Mouse (Mus musculus) liver, postnatal 0 days (tissue): ENCODE results near the gene Rgr. TPM values are rescaled to one million over a fixed set of nuclear protein-coding genes. Genes with fewer than 3 reads are reported as not detected.
"Not testable (repeated sequence)": the region's sequence is repeated elsewhere in the genome, so short reads cannot be mapped to it uniquely, and the experiment has no call there.

ENCODE experiments used
- ATAC-seq: fragments of 200-750 bp; cut with Nextera tagmentation; 2 replicates; pipeline ENCODE4 v1.8.0; 2017; ENCODE audit warnings: mild to moderate bottlenecking, moderate library complexity
- DNase-seq: peaks from one replicate; pipeline ENCODE4 v3.0.0-alpha.2; 2016
- H3K27ac ChIP-seq: fragments of 300-500 bp; sonication (generic); 2 replicates; pipeline ENCODE4 v1.5.1; 2014; ENCODE audit warnings: antibody characterized with exemption, moderate library complexity, mild to moderate bottlenecking, low read depth
- H3K27me3 ChIP-seq: fragments of 300-500 bp; sonication (generic); 2 replicates; pipeline ENCODE4 v1.6.1; 2014; ENCODE audit warnings: low read length, control low read depth, mixed read lengths; ENCODE audit not compliant: insufficient read depth
- H3K36me3 ChIP-seq: fragments of 300-500 bp; sonication (generic); replicated peaks from 2 replicates; pipeline ENCODE4 v1.6.1; 2014; ENCODE audit warnings: mild to moderate bottlenecking, control low read depth, low read length, moderate library complexity, mixed read lengths; ENCODE audit not compliant: insufficient read depth
- H3K4me1 ChIP-seq: fragments of 300-500 bp; sonication (generic); 2 replicates; pipeline ENCODE4 v1.6.1; 2014; ENCODE audit warnings: antibody characterized with exemption, mild to moderate bottlenecking, control low read depth; ENCODE audit not compliant: insufficient read depth
- H3K4me2 ChIP-seq: fragments of 300-500 bp; sonication (generic); 2 replicates; pipeline ENCODE4 v1.6.1; 2014; ENCODE audit warnings: low read depth, mild to moderate bottlenecking, low read length, moderate library complexity, mixed read lengths
- H3K4me3 ChIP-seq: fragments of 300-500 bp; sonication (generic); 2 replicates; pipeline ENCODE4 v1.5.1; 2014; ENCODE audit warnings: low read depth, low read length
- H3K9ac ChIP-seq: fragments of 300-500 bp; sonication (generic); replicated peaks from 2 replicates; pipeline ENCODE4 v1.6.1; 2014; ENCODE audit warnings: mild to moderate bottlenecking, moderate library complexity
- H3K9me3 ChIP-seq: fragments of 300-500 bp; sonication (generic); 2 replicates; pipeline ENCODE4 v1.6.1; 2016; ENCODE audit warnings: mild to moderate bottlenecking, control low read depth, low read length, mixed read lengths
- CTCF ChIP-seq: sonication (generic); IDR thresholded peaks from 2 replicates; pipeline ENCODE4 v1.5.1; 2016; ENCODE audit warnings: antibody characterized with exemption, low read depth
- EP300 ChIP-seq: IDR thresholded peaks from 2 replicates; pipeline ENCODE4 v1.6.1; 2016; ENCODE audit warnings: antibody characterized with exemption, low read depth, mild to moderate bottlenecking
- WGBS: fragments of 180-500 bp; shearing (Covaris S2); extraction: QIAGEN DNeasy Blood & Tissue Kit; methylation state at CpG from one replicate; pipeline ENCODE4 v1.1.7; 2014; ENCODE audit not compliant: insufficient replicate concordance; 5-methylcytosine and 5-hydroxymethylcytosine counted together
- polyA plus RNA-seq: library from polyadenylated mRNA; unstranded; fragments of >200 nt; fragmentation: Nextera tagmentation; extraction: Ambion mirVana; gene quantifications from 2 replicates; pipeline ENCODE4 v1.2.1, GENCODE M21; 2015

Rgr gene
- polyA plus RNA-seq, 1 experiment from 2014 or later, result not detected

- DNase-seq, result no peak
- WGBS, result 73% methylated on average over 8 of the region's 8 CpGs
- no peak for ATAC-seq
- Histone ChIP-seq H3K4me2 (no peak overlapping the region), H3K4me3 (no peak overlapping the region), H3K27ac (no peak overlapping the region), H3K27me3 (no peaks in the 10 kb centered on the region), H3K36me3 (no peaks in the 10 kb centered on the region), H3K9ac (no peak overlapping the region), H3K9me3 (no peaks in the 10 kb centered on the region), H3K4me1 (no peaks in the 10 kb centered on the region)
- TF ChIP-seq CTCF (no peak), EP300 (no peak)
Measured at GRCm38 (mm10) chr14:37006489-37006888, 42.3 kb downstream of the Rgr start.

GRCm38 (mm10) chr14:37005865-37006264 lies 42.9 kb downstream of the Rgr start:
- Histone ChIP-seq H3K27ac (no peak overlapping the region), H3K9ac (no peak overlapping the region), H3K4me1 (no peaks in the 10 kb centered on the region), H3K9me3 (no peaks in the 10 kb centered on the region), H3K27me3 (no peaks in the 10 kb centered on the region), H3K4me3 (no peak overlapping the region), H3K36me3 (no peaks in the 10 kb centered on the region), H3K4me2 (no peak overlapping the region)
- DNase-seq (no peak), ATAC-seq (no peak)
- 24% methylated on average over 3 of the region's 3 CpGs for WGBS
- TF ChIP-seq EP300, result no peak
- TF ChIP-seq CTCF, result no peak

- no peak overlapping the region for H3K4me2 ChIP-seq
- H3K36me3 ChIP-seq, result no peaks in the 10 kb centered on the region
- no peaks in the 10 kb centered on the region for H3K4me1 ChIP-seq
- no peak overlapping the region for H3K27ac ChIP-seq
- H3K4me3 ChIP-seq, result no peak overlapping the region
- H3K9me3 ChIP-seq, result no peaks in the 10 kb centered on the region
- TF ChIP-seq CTCF, result no peak
- TF ChIP-seq EP300, result no peak
- no peaks in the 10 kb centered on the region for H3K27me3 ChIP-seq
- ATAC-seq, result no peak
- H3K9ac ChIP-seq, result no peak overlapping the region
- WGBS, result 66% methylated on average over 8 of the region's 8 CpGs
- no peak for DNase-seq
Measured at GRCm38 (mm10) chr14:37003431-37004095, 45.2 kb downstream of the Rgr start.

- no peak for ATAC-seq
- WGBS, result 55% methylated on average over 2 of the region's 2 CpGs
- no peaks in the 10 kb centered on the region for H3K4me1 ChIP-seq
- H3K4me2 ChIP-seq, result no peak overlapping the region
- no peak overlapping the region for H3K9ac ChIP-seq
- no peaks in the 10 kb centered on the region for H3K36me3 ChIP-seq
- DNase-seq, result no peak
- TF ChIP-seq CTCF (no peak), EP300 (no peak)
- H3K4me3 ChIP-seq, result no peak overlapping the region
- H3K27me3 ChIP-seq, result no peaks in the 10 kb centered on the region
- H3K9me3 ChIP-seq, result no peaks in the 10 kb centered on the region
- no peak overlapping the region for H3K27ac ChIP-seq
Measured at GRCm38 (mm10) chr14:37002852-37003251, 45.9 kb downstream of the Rgr start.

- not testable (repeated sequence) for H3K4me3 ChIP-seq, H3K9me3 ChIP-seq, H3K27me3 ChIP-seq, H3K36me3 ChIP-seq, DNase-seq, H3K27ac ChIP-seq, H3K9ac ChIP-seq, ATAC-seq, H3K4me1 ChIP-seq, H3K4me2 ChIP-seq
- WGBS, result 70% methylated on average over 6 of the region's 6 CpGs
Measured at GRCm38 (mm10) chr14:37000780-37001179, 48.0 kb downstream of the Rgr start.

GRCm38 (mm10) chr14:36989784-36990183 lies 59.0 kb downstream of the Rgr start:
- ATAC-seq, result no peak
- H3K4me2 ChIP-seq, result no peak overlapping the region

GRCm38 (mm10) chr14:36985693-36986092 lies 63.1 kb downstream of the Rgr start:
- DNase-seq, result no peak
- Histone ChIP-seq H3K27ac (no peak overlapping the region), H3K4me3 (no peak overlapping the region), H3K4me1 (no peaks in the 10 kb centered on the region), H3K27me3 (no peaks in the 10 kb centered on the region), H3K36me3 (no peaks in the 10 kb centered on the region), H3K4me2 (no peak overlapping the region), H3K9ac (no peak overlapping the region), H3K9me3 (no peaks in the 10 kb centered on the region)
- no peak for TF ChIP-seq EP300
- TF ChIP-seq CTCF, result no peak
- WGBS, result 75% methylated on average over 3 of the region's 3 CpGs
- ATAC-seq, result no peak

More at GRCm38 (mm10) chr14:36989784-36990183, 59.0 kb downstream of the Rgr start:
- H3K36me3 ChIP-seq, result no peaks in the 10 kb centered on the region
- H3K4me3 ChIP-seq, result no peak overlapping the region
- TF ChIP-seq CTCF, result no peak
- H3K27me3 ChIP-seq, result no peaks in the 10 kb centered on the region
- H3K27ac ChIP-seq, result no peak overlapping the region
- H3K9me3 ChIP-seq, result no peaks in the 10 kb centered on the region
- no peaks in the 10 kb centered on the region for H3K4me1 ChIP-seq
- H3K9ac ChIP-seq, result no peak overlapping the region
- no peak for DNase-seq

Other genes starting within 250 kb of the Rgr start
- gene Ccser2, start 80.2 kb downstream of the Rgr start, polyA plus RNA-seq, result 11.8 and 16.6 TPM in 2 replicates
- gene Lrit1, start 5.9 kb upstream of the Rgr start, polyA plus RNA-seq, result 0.04 TPM in 1 of 2 replicates, not detected in the other
- not detected in 2 replicates for gene Lrit2, start 19.0 kb upstream of the Rgr start, polyA plus RNA-seq
- gene Cdhr1, start 49.4 kb upstream of the Rgr start, polyA plus RNA-seq, result not detected in 2 replicates
- 0.25 and 0.43 TPM in 2 replicates for gene 2610528A11Rik, start 65.1 kb upstream of the Rgr start, polyA plus RNA-seq
- gene Ghitm, start 86.3 kb upstream of the Rgr start, polyA plus RNA-seq, result 185 and 210 TPM in 2 replicates